Mouse (Mus musculus): Measurements from ENCODE around the gene Padi1.

Gene Padi1

GRCm38 (mm10) chr4:140815996-140816917 is 29.3 kb downstream of the Padi1 start:
- DNase-seq (ENCODE audit: low read depth, low spot score) = no peak

DNA sequence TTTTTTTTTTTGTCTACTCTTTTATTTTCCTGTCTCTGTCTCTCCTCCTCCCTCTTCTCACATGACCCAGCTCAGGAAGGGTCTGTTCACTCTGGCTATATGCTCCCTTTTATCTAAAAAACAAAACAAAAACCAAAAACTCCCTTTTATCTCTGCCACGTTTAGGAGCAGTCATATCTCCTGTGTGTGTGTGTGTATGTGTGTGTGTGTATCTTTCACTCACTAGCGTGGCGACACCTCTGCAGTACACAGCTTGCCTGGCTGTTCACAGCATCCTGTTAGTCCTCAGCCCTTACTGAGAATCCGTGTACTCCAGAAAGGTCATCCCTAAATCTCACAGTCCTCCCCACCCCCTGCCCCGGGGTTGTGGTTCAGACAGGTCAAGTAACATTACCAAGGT is 30.1 kb downstream of the Padi1 start:
- no peak for DNase-seq (ENCODE audit: low read depth, low spot score)

DNA sequence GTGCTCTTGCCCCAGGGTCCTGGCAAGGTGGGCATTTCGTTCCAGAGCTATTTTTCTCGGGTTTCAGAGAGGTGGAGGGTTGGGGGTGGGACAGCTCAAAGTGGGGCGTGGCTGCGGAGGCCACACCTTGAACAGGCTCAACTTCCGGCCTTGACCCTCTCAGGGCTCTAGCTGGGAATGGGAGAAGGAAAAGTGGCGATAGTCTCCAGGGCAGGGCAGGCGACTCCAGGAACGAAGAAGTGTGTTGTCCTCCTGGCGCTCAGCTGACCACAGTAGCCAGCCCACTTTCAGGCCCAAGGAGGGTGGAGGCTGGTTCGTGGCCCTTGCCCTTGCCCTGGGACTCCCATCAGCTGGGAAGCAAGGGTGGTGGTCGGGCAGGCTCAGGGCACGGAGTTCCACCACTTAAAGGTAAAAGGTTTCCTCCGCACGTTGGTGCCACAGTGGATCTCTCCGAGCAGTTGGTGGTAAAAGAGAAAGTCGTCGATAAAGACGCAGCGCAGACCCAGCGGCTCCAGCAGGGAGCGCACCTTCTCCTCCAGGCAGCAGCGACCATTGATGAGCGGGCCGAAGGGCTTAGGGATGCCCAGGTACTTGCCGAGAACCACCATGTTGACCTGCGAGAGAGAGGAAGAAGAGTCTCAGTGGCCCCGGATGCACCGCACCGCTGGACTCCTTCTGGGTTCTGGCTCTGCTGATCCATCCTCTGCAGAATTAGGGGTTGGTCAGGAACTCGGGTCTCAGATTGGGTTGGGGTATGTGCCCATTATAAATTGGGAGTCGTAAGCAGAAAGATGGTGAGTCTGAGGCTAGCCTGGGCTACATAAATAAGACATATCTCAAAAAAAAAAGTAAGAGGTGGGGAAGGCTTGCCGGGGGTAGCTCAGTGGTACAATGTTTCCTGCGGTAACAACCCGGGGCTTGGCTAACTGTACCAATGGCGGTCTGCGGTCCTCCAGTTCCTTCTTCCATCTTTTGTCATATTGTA is 31.0 kb downstream of the Padi1 start:
- no peak for DNase-seq (ENCODE audit: low read depth, low spot score)

- no peak for DNase-seq (ENCODE audit: low read depth, low spot score)
Measured at GRCm38 (mm10) chr4:140813358-140814185, 32.0 kb downstream of the Padi1 start.

- DNase-seq (ENCODE audit: low read depth, low spot score) = no peak
Measured at GRCm38 (mm10) chr4:140812609-140813008, 33.0 kb downstream of the Padi1 start.

DNA sequence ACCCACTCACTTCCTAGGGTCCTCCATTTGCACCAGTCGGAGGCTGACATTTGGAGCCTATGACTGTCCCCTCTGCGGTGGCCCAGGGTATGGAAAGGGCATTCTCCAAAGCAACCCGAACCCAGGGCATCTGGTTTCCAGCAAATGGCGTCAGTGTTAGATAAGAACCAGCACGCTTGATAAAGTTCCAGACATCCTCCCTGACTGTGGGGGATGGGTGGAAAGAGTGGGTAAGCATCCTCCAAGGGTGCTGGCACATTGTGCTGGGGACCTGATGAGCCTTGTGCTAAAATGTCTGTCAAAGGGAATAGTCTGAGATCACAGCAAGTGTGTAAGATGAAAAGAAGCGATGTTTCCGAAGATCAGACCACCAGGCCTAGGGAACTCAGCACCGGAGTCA is 33.4 kb downstream of the Padi1 start:
- DNase-seq (ENCODE audit: low read depth, low spot score) = no peak

GRCm38 (mm10) chr4:140810458-140811260 is 34.9 kb downstream of the Padi1 start, which contains the start of gene Padi3:
Gene Padi3, minus strand, starts transcription at chr4:140810648.
- DNase-seq (ENCODE audit: low read depth, low spot score) = no peak

DNA sequence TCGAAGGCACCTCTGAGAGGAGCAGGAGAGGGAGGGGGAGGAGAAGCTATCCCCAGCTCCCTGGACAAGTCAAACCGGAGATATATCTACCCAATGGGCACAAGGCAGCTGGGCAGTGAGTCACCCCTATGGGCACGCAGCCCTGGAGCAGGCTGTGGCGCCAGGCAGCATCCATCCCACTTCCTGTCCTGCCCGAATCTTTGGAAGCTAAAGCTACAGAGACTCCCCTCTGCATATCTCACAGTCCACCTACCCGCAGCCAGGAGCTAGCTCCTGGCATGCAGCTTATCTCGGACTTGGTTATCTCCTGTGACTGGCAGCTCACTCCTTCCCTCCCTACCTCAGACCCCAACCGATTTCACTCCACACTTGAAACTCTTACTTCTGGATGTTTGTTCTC is 36.5 kb downstream of the Padi1 start:
- no peak for DNase-seq (ENCODE audit: low read depth, low spot score)

- DNase-seq (ENCODE audit: low read depth, low spot score) = no peak
Measured at GRCm38 (mm10) chr4:140804601-140805000, 41.0 kb downstream of the Padi1 start.

GRCm38 (mm10) chr4:140801364-140801763 is 44.2 kb downstream of the Padi1 start:
- no peak for DNase-seq (ENCODE audit: low read depth, low spot score)

- DNase-seq (ENCODE audit: low read depth, low spot score) = no peak
Measured at GRCm38 (mm10) chr4:140796786-140797185, 48.8 kb downstream of the Padi1 start.

DNA sequence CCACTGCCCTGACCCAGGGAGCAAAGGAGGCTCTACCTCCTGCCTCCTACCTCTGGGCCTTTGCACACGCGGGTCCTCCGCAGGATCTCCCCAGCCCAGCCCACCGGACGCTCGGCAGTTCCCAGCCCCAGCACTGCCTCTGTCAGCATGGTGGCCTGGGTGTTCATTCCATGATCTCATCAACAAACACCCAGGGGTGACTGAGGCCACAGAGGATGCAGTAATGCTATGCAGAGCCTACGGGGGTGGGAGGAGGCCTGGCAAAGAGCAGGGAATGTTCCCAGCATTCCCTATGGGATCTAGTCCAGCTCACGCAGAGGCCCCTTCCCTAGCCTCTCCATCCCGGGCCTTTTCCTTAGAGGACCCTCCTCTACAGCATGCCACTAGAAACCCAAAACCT is 50.9 kb downstream of the Padi1 start:
- DNase-seq (ENCODE audit: low read depth, low spot score) = no peak

DNA sequence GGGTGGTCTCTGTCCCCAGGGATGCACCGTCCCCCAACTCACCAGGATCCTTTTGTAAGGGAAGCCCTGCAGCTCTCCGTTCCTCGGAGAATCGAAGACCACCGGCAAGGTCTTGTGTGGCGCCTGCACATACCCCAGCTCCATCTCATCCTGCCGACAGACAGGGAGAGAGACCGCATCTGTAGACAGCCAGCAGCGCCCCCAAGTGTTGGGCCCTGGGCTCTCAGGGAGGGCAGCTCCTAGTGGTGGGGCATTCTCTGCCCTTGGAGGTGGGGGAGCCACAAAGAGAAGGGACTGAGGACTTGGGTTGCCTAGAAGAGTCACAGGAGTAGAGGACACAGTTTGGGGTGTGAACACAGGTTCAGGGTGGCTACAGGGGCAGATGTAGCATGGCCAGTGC is 51.8 kb downstream of the Padi1 start:
- DNase-seq (ENCODE audit: low read depth, low spot score) = no peak

DNA sequence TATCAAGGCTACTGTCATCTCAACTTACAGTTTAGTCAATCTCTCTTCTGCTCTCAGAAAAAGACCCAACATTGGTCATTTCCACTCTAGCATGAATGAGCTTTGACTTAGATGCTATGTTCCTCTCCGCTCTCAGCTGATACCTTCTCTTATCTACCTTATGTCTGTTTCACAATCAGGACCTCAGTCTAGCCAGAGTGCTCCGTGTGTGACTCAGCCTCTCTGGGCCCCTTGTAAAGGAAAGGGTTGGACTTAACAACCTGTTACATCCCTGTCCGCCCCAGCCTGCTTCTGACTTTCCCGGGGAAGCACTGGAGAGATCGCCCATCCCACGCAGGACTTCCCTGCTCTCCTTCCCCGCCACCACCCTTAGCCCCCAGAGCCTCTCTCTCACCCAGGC is 53.0 kb downstream of the Padi1 start:
- DNase-seq (ENCODE audit: low read depth, low spot score) = no peak

DNA sequence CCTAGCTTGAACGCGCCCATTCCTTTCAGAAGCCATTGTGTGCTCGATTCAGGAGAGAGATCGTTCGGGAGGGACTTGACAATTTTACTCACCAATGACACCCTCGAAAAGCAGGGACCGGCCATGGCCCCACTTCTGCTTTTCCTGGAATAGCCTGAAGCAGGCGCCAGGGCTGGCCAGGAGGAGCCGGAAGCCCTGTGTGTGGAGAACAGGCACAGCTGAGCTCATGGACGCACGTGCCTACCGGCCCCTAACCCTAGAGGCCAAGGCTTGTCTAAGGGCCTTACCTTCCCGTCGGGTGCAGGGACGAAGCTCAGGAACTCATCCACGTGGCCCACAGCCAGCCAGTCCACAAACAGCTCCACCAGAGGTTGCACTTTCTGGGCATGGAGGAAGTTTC is 54.5 kb downstream of the Padi1 start:
- no peak for DNase-seq (ENCODE audit: low read depth, low spot score)

- DNase-seq (ENCODE audit: low read depth, low spot score) = no peak
Measured at GRCm38 (mm10) chr4:140789983-140790382, 55.6 kb downstream of the Padi1 start.

DNA sequence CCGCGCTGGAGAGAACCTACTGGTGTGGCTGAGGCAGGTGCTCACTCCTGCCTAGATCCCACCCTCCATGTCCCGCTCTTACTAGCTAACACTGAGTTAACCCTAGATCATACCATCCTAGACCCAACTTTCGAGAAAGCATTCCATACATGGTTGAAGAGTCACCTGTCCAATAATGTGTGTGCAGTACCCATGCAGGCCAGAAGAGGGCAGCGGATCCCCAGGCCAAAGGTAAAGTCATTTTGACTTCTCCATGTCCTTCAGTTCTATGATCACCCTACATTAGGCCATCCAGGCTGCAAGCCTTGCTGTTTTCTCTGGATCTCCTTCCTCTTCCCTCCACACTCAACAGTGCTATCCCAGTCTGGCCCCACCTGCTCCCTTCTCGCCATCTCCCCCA is 56.6 kb downstream of the Padi1 start:
- peak; percentile 50 for DNase-seq (ENCODE audit: low read depth, low spot score)

- DNase-seq (ENCODE audit: low read depth, low spot score) = no peak
Measured at GRCm38 (mm10) chr4:140788264-140788663, 57.3 kb downstream of the Padi1 start.

GRCm38 (mm10) chr4:140787414-140787813 is 58.2 kb downstream of the Padi1 start:
- no peak for DNase-seq (ENCODE audit: low read depth, low spot score)

DNA sequence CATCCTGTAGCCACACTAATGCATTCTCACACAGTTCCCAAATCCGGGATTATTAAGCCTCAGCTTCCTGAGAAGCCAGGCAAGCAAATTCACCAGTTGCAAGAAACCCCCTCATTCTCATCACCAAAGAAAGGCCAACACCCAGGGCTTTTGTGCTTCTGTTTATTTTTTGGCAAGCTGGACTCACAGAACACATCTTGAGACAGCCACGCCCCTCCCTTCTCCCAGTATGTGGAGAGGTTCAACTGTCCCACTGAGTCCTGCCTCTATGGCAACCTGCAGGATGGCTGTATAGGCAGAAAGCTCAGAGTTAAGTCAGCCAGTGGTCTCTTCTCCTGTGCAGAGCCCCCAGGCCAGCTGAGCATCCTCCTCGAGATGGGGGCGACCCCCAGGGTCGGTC is 60.4 kb downstream of the Padi1 start:
- DNase-seq (ENCODE audit: low read depth, low spot score) = no peak
